Mouse (Mus musculus): Measurements from ENCODE around the gene Jak1.
A peak's percentile ranks its signal among the peaks of the same experiment; 100 is the strongest.
"Not testable (repeated sequence)": the region's sequence is repeated elsewhere in the genome, so short reads cannot be mapped to it uniquely, and the experiment has no call there.

Gene Jak1

DNA sequence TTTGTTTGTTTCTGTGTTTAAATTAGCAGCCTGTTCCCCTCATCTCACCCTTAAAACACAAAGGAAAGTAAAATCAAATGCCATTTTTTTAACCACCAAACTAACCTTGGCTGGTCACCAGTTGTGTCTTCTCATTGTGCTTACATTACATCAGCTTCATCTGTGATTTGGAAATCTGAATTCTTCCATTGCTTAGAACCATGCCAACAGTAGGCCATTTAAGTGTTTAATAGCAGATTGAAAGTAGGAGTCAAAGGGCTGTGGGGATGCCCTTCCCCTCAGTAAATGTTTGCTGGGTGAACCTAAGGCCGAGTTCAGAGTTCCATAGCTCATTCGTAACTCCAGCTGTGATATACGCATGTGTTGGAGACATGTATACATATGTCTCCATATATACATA is 10.8 kb upstream of the Jak1 start:
- no peak for DNase-seq

GRCm38 (mm10) chr4:101270734-101271133 is 5.7 kb upstream of the Jak1 start:
- DNase-seq, result no peak

- not testable (repeated sequence) for DNase-seq
These were observed 3.4 kb upstream of the Jak1 start for GRCm38 (mm10) chr4:101268506-101268905.

GRCm38 (mm10) chr4:101265523-101265922 is 441 bp upstream of the Jak1 start:
- DNase-seq, result no peak

DNA sequence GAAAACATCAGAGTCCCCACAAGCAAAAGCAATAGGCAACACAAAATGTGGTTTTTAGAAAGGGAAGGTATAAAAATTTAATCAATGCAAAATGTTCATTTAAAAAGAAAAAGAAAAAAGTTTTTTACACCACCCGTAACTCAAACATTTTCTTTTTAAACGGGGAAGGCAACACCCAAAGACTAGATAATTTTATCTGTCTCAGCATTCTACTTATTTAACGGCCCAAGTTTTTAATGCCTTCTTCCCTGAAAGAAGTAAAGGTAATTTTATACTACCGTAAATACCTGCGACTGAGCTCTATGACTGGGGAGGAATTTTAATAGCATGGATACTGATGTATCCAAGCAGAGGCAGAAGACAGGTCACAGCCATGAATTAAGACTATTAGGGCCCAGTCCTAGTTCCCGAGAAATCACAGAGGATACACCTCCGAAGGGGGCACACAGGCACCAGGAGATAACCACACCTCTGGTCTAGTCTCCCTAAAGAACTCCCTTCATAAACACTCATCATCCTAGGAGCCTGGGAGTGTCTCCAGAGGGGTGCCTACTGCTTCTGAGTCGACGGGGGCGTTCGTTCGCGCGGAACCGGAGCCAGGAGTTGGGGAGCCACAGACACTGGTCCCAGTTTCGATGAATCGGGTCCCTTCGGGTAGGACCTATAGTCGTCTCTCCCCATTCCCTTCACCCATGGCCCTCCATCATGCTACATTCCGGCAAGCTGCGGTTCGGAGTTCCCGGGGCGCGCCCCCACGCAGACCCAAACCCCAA is 928 bp downstream of the Jak1 start:
- DNase-seq, result no peak

- no peak for DNase-seq
These were observed 3.5 kb downstream of the Jak1 start for GRCm38 (mm10) chr4:101261596-101261995.

DNA sequence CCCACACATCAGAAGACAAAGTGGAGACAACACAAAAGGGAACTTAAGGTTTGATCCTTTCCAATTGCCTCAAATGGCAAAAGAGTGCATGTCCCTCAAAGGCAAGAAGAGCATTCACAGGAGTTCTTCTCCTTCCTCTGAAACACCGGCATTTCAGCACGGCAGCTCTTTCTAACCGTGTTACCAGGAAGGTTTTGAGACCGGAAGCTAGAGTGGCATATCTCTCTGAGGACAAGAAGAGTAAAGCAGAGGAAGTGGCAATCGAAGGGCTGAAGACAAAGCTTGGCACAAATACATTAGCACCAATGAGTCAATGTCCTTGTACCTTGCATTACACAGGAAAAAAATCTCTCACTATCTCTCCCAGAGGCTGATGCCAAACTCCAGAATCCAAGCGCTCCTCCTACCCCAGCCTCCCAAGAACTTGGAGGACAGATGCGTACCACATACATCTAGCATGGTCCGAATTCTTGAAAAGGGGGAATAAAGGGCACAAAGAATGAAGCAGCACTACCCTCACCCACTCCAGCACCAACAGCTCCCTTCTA is 4.3 kb downstream of the Jak1 start:
- peak in 1 of 2 experiments; percentile 52 for DNase-seq

- no peak for DNase-seq
These were observed 8.4 kb downstream of the Jak1 start for GRCm38 (mm10) chr4:101256526-101257210.

GRCm38 (mm10) chr4:101254606-101255349 is 10.3 kb downstream of the Jak1 start:
- DNase-seq, result no peak

DNA sequence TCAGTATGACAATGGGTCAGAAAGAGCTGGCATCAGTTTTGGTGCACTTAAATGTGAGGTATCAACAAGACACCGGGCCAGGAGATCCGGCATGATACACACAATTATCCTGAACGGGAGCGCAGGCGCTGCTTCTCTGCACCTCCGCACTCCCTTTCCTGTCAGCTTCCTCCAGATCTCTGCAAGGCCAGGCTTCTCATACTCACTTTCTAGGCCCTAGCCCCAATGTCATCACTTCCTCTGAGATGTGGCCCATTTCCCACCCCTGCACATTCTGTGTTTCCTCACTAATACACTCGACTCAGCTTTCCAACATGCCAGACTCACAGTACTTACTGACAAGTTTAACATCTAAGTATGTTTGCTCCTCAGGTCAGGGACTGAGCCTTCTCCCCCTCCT is 11.1 kb downstream of the Jak1 start:
- DNase-seq, result peak; percentile 18 to 53

- DNase-seq, result peak in 1 of 2 experiments; percentile 48
These were observed 12.1 kb downstream of the Jak1 start for GRCm38 (mm10) chr4:101252781-101253622.

GRCm38 (mm10) chr4:101252016-101252415 is 13.1 kb downstream of the Jak1 start:
- no peak for DNase-seq

- DNase-seq, result no peak
These were observed 14.9 kb downstream of the Jak1 start for GRCm38 (mm10) chr4:101249977-101250743.

DNA sequence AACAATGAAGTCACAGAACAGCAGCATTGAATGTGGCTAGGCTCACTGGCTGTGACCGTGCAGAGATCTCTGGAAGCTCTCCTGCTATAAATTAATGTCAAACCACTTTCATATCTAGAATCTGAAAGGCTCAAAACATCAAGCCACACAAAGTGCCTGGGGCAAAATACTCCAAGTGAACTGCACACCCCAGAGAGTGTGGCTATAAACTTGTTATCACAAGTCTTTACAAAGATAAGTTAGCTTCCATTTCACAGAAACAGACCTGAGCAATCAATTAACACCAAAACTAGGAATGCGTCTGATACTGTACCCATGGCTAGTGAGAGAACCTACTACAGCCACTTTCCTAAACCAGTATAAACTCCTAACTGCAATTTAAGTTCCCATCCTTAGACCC is 17.7 kb downstream of the Jak1 start:
- no peak for DNase-seq

- no peak for DNase-seq
These were observed 18.5 kb downstream of the Jak1 start for GRCm38 (mm10) chr4:101246569-101246968.

- DNase-seq, result no peak
These were observed 20.6 kb downstream of the Jak1 start for GRCm38 (mm10) chr4:101244257-101245011.

DNA sequence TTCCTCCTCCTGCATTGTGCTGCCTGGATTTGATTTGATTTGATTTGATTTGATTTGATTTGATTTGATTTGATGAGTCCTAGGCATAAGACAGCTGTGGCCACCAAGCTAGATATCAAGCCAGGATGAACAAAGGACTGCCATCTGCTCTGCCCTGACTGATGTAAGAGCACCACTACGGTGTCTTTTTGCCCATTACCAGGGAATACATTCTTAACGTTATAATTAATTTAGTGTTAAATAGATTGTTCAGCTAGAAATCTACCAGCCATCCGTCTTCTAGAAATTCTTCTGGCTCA is 24.3 kb downstream of the Jak1 start:
- DNase-seq, result no peak

DNA sequence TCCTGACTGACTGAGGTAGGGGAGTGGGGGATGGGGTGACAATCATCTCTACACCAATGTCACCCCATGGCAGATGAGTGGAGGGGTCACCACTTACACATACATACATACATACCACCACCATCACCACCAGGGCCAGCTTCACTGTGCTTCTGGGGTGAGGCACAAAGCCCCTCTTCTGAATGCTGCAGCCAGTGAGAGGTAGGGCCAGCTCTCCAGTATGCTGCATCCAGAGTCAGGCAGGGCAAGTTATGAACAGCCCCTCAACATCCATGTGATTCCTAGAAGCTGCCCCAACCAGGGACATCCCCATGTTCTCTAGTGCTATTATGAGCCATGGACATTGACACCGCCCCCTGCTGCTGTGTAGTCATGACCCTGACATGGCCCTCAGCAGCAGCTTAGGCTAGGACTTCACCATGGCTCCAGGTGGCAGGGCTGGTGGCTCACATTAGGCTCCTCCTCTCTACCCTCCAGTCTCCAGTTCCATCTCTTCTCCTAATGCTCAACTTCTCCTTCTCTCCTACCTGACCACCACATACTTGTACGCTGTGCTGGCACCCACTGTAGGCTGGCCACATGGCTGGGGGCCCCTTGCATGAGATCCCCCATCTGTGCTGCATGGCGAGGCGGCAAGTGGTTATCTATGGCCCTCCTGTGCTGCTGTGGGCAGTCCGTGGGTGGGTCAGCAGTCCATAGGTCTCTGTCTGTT is 24.8 kb downstream of the Jak1 start:
- no peak for DNase-seq

DNA sequence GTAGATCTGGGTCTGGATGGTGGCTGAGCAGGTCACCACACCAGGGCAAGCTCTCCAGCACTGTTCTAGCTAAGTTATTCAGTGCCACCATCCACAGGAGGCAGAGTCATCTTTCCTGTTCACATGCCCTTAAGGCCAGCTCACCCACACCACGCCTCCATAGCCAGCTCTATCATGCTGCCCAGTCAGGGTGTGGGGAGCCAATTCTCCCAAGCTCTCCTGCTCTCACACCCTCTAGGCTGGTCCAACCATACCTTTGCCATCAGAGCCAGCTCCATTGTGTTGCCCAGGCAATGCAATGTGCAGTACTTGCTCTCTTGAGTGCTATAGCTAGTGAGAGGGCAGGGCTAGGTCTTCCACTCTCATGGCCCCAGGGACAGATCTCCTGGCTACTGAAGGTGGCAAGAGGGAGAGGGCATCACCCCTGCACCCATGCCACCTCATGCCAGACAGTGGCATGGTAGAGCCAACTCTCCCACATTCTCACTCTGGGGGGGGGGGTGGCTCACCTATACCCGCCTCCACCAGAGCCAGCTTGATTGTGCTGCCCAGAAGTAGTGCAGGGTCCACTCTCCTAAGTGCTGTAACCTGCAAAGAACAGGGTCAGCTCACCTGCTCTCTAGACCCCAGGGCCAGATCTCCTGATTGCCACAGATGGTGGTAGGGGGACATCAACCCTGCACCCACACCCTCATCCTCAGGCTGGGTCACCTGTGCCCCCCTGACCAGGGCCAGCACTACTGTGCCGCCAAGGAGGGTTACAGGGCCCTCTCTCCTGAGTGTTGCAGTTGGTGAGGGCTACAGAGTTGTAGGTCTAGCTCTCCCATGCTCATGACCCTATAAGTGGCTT is 25.5 kb downstream of the Jak1 start:
- DNase-seq, result no peak
